Mouse (Mus musculus) MEL (cell line): ENCODE results near the gene Adprhl1. TPM values are rescaled to one million over a fixed set of nuclear protein-coding genes. Genes with fewer than 3 reads are reported as not detected.

ENCODE experiments used
- DNase-seq: peaks from one replicate; pipeline ENCODE4 v3.0.0; 2011; ENCODE audit warnings: low read depth, low spot score
- H3K27ac ChIP-seq: 2 replicates; pipeline ENCODE4 v1.5.1; 2012; ENCODE audit warnings: low read depth, mild to moderate bottlenecking, control low read depth, low read length, moderate library complexity; ENCODE audit not compliant: control insufficient read depth
- H3K27me3 ChIP-seq, 2 experiments: fragments of 150-350 bp in 1 of 2; sonication (generic) in 1 of 2; 2 replicates each; pipeline ENCODE4 v1.6.1; 2012; ENCODE audit warnings: low read length in 2 of 2, mild to moderate bottlenecking in 2 of 2, improper control_type of control experiment in 1 of 2, moderate library complexity in 1 of 2; ENCODE audit not compliant: insufficient read depth in 2 of 2, control insufficient read depth in 1 of 2
- H3K36me3 ChIP-seq, 2 experiments: 2 replicates each; pipeline ENCODE4 v1.6.1; 2012 to 2014; ENCODE audit warnings: low read length in 2 of 2, improper control_type of control experiment in 1 of 2, inconsistent platforms in 1 of 2, mild to moderate bottlenecking in 1 of 2; ENCODE audit not compliant: insufficient read depth in 2 of 2, control insufficient read depth in 1 of 2
- H3K4me1 ChIP-seq, 2 experiments: fragments of 150-350 bp in 1 of 2; sonication (generic) in 1 of 2; 2 replicates each; pipeline ENCODE4 v1.6.1; 2012; ENCODE audit warnings: low read length in 2 of 2, improper control_type of control experiment in 1 of 2, mild to moderate bottlenecking in 1 of 2; ENCODE audit not compliant: insufficient read depth in 2 of 2, control insufficient read depth in 1 of 2
- H3K4me3 ChIP-seq, 2 experiments: fragments of 150-350 bp in 1 of 2; sonication (generic) in 1 of 2; 2 replicates each; pipeline ENCODE4 v1.5.1; 2012; ENCODE audit warnings: low read depth in 2 of 2, low read length in 2 of 2, mild to moderate bottlenecking in 2 of 2, moderate library complexity in 2 of 2, control low read depth in 1 of 2, improper control_type of control experiment in 1 of 2; ENCODE audit not compliant: control insufficient read depth in 1 of 2, insufficient read depth in 1 of 2
- H3K79me2 ChIP-seq: 2 replicates; pipeline ENCODE4 v1.6.1; 2012; ENCODE audit warnings: mild to moderate bottlenecking, low read length, moderate library complexity; ENCODE audit not compliant: control insufficient read depth, poor library complexity, insufficient read depth
- H3K9ac ChIP-seq: 2 replicates; pipeline ENCODE4 v1.6.1; 2012; ENCODE audit warnings: low read depth, mild to moderate bottlenecking, control low read depth, low read length, moderate library complexity; ENCODE audit not compliant: control insufficient read depth, poor library complexity, severe bottlenecking
- H3K9me3 ChIP-seq: fragments of 150-350 bp; sonication (generic); replicated peaks from 2 replicates; pipeline ENCODE4 v1.6.1; 2012; ENCODE audit warnings: mild to moderate bottlenecking, low read length, improper control_type of control experiment, moderate library complexity; ENCODE audit not compliant: insufficient read depth
- BHLHE40 ChIP-seq: IDR thresholded peaks from 2 replicates; pipeline ENCODE4 v1.6.1; 2012; ENCODE audit warnings: low read depth, mild to moderate bottlenecking, inconsistent platforms, low read length, improper control_type of control experiment, borderline replicate concordance
- CHD1 ChIP-seq: IDR thresholded peaks from 2 replicates; pipeline ENCODE4 v1.6.1; 2012; ENCODE audit warnings: low read depth, mild to moderate bottlenecking, inconsistent platforms, low read length, improper control_type of control experiment
- CTCF ChIP-seq, 3 experiments: IDR thresholded peaks in 2 of 3; conservative IDR thresholded peaks in 1 of 3; 2 replicates each; pipeline ENCODE4 v1.5.1; 2011 to 2012; ENCODE audit warnings: low read length in 3 of 3, low read depth in 2 of 3, mild to moderate bottlenecking in 2 of 3, improper control_type of control experiment in 1 of 3, inconsistent platforms in 1 of 3, mixed read lengths in 1 of 3, moderate library complexity in 1 of 3; ENCODE audit not compliant: control insufficient read depth in 1 of 3, insufficient read depth in 1 of 3, poor library complexity in 1 of 3, severe bottlenecking in 1 of 3
- EP300 ChIP-seq, 2 experiments: IDR thresholded peaks; 2 replicates each; pipeline ENCODE4 v1.6.1; 2011; ENCODE audit warnings: improper control_type of control experiment in 2 of 2, low read length in 2 of 2, low read depth in 1 of 2, mild to moderate bottlenecking in 1 of 2
- ETS1 ChIP-seq: IDR thresholded peaks from 2 replicates; pipeline ENCODE4 v1.6.1; 2012; ENCODE audit warnings: low read depth, mild to moderate bottlenecking, inconsistent platforms, low read length, improper control_type of control experiment, moderate library complexity
- JUND ChIP-seq: IDR thresholded peaks from 2 replicates; pipeline ENCODE4 v1.6.1; 2011; ENCODE audit warnings: low read depth, mild to moderate bottlenecking, improper control_type of control experiment, low read length
- MAFK ChIP-seq: IDR thresholded peaks from 2 replicates; pipeline ENCODE4 v1.6.1; 2011; ENCODE audit warnings: low read depth, mild to moderate bottlenecking, low read length, improper control_type of control experiment, borderline replicate concordance
- MAZ ChIP-seq: IDR thresholded peaks from 2 replicates; pipeline ENCODE4 v1.6.1; 2012; ENCODE audit warnings: low read depth, mild to moderate bottlenecking, inconsistent platforms, low read length, improper control_type of control experiment
- MEF2A ChIP-seq: IDR thresholded peaks from 2 replicates; pipeline ENCODE4 v1.6.1; 2014; ENCODE audit warnings: low read depth, mild to moderate bottlenecking, inconsistent platforms, low read length, improper control_type of control experiment; ENCODE audit not compliant: poor library complexity, insufficient replicate concordance, severe bottlenecking; ENCODE audit errors: extremely low read depth
- MXI1 ChIP-seq: IDR thresholded peaks from 2 replicates; pipeline ENCODE4 v1.6.1; 2011; ENCODE audit warnings: mild to moderate bottlenecking, low read depth, low read length, improper control_type of control experiment
- MYB ChIP-seq: IDR thresholded peaks from 2 replicates; pipeline ENCODE4 v1.6.1; 2011; ENCODE audit warnings: mild to moderate bottlenecking, low read depth, low read length, improper control_type of control experiment
- NELFE ChIP-seq: IDR thresholded peaks from 2 replicates; pipeline ENCODE4 v1.6.1; 2011; ENCODE audit warnings: low read depth, low read length, improper control_type of control experiment
- NRF1 ChIP-seq: IDR thresholded peaks from 2 replicates; pipeline ENCODE4 v1.6.1; 2014; ENCODE audit warnings: low read depth, mild to moderate bottlenecking, inconsistent platforms, low read length, improper control_type of control experiment, moderate library complexity; ENCODE audit not compliant: poor library complexity, insufficient read depth, severe bottlenecking
- POLR2AphosphoS2 ChIP-seq: IDR thresholded peaks from 2 replicates; pipeline ENCODE4 v1.6.1; 2011; ENCODE audit warnings: low read length, improper control_type of control experiment
- RAD21 ChIP-seq: IDR thresholded peaks from 2 replicates; pipeline ENCODE4 v1.6.1; 2011; ENCODE audit warnings: mild to moderate bottlenecking, low read depth, low read length, improper control_type of control experiment
- TAL1 ChIP-seq: IDR thresholded peaks from 2 replicates; pipeline ENCODE4 v1.6.1; 2012; ENCODE audit warnings: mild to moderate bottlenecking, inconsistent platforms, low read length, moderate library complexity, mixed read lengths
- TCF12 ChIP-seq: IDR thresholded peaks from 2 replicates; pipeline ENCODE4 v1.6.1; 2014; ENCODE audit warnings: low read depth, mild to moderate bottlenecking, inconsistent platforms, low read length, improper control_type of control experiment, moderate library complexity
- UBTF ChIP-seq: IDR thresholded peaks from 2 replicates; pipeline ENCODE4 v1.6.1; 2012; ENCODE audit warnings: low read depth, mild to moderate bottlenecking, inconsistent platforms, low read length, improper control_type of control experiment, moderate library complexity, borderline replicate concordance; ENCODE audit not compliant: insufficient read depth
- USF1 ChIP-seq: IDR thresholded peaks from 2 replicates; pipeline ENCODE4 v1.6.1; 2014; ENCODE audit warnings: low read depth, mild to moderate bottlenecking, inconsistent platforms, low read length, improper control_type of control experiment, moderate library complexity
- USF2 ChIP-seq, 2 experiments: IDR thresholded peaks; 2 replicates each; pipeline ENCODE4 v1.6.1; 2011 to 2012; ENCODE audit warnings: improper control_type of control experiment in 2 of 2, low read length in 2 of 2, borderline replicate concordance in 1 of 2, inconsistent platforms in 1 of 2, low read depth in 1 of 2, mild to moderate bottlenecking in 1 of 2; ENCODE audit not compliant: insufficient read depth in 1 of 2
- ZC3H11A ChIP-seq: IDR thresholded peaks from 2 replicates; pipeline ENCODE4 v1.6.1; 2012; ENCODE audit warnings: low read depth, mild to moderate bottlenecking, inconsistent platforms, low read length, improper control_type of control experiment
- ZMIZ1 ChIP-seq: IDR thresholded peaks from 2 replicates; pipeline ENCODE4 v1.6.1; 2012; ENCODE audit warnings: low read depth, mild to moderate bottlenecking, inconsistent platforms, low read length, improper control_type of control experiment, moderate library complexity
- ZNF384 ChIP-seq: IDR thresholded peaks from 2 replicates; pipeline ENCODE4 v1.6.1; 2012; ENCODE audit warnings: low read depth, mild to moderate bottlenecking, inconsistent platforms, low read length, improper control_type of control experiment
- polyA plus RNA-seq, 2 experiments: library from polyadenylated mRNA; stranded (reverse) in 1 of 2; unstranded in 1 of 2; fragments of >175 nt in 1 of 2; fragments of >200 nt in 1 of 2; gene quantifications; 2 replicates each; pipeline versions ENCODE4 v1.2.1 to v1.2.4; 2012; ENCODE audit warnings: low replicate concordance in 2 of 2, low read depth in 1 of 2; ENCODE audit not compliant: insufficient read length in 2 of 2, insufficient read depth in 1 of 2, missing spikeins in 1 of 2
- total RNA-seq: library from RNA; depleted of rRNA; stranded (reverse); fragments of 300-350 nt; gene quantifications from 2 replicates; pipeline ENCODE4 v1.2.3, GENCODE M21; 2012

The Adprhl1 gene
- total and polyA plus RNA-seq, 3 experiments, result not detected

GRCm38 (mm10) chr8:13188052-13188555 lies 65.9 kb downstream of the Adprhl1 start:
- Histone ChIP-seq H3K27me3 (no peaks in the 10 kb centered on the region), H3K9ac (no peak overlapping the region), H3K36me3 (no peaks in the 10 kb centered on the region), H3K27ac (no peak overlapping the region)
- TF ChIP-seq EP300 (IDR thresholded peaks at IDR 0.05; ENCODE audit: low read depth in 1 of 2, low read length in 2 of 2), result no peak
- TF ChIP-seq BHLHE40, result no peak
- no peak for TF ChIP-seq JUND
- no peak for TF ChIP-seq ZC3H11A
- TF ChIP-seq, all 39 proteins: peak for 0
- DNase-seq, result no peak
- Histone ChIP-seq H3K4me3 (no peak overlapping the region), H3K4me1 (no peaks in the 10 kb centered on the region), H3K9me3 (no peaks in the 10 kb centered on the region), H3K79me2 (no peaks in the 10 kb centered on the region)

GRCm38 (mm10) chr8:13187638-13188037 lies 66.3 kb downstream of the Adprhl1 start:
- H3K4me3 ChIP-seq, result no peak overlapping the region
- TF ChIP-seq UBTF (no peak), ZMIZ1 (no peak), ZC3H11A (no peak), MEF2A (no peak), ZNF384 (no peak), NRF1 (no peak), EP300 (IDR thresholded peaks at IDR 0.05; ENCODE audit: low read depth in 1 of 2, low read length in 2 of 2) (no peak), RAD21 (no peak), TCF12 (no peak)
- no peak for DNase-seq
- H3K36me3 ChIP-seq, result no peaks in the 10 kb centered on the region
- no peak overlapping the region for H3K9ac ChIP-seq
- H3K27ac ChIP-seq, result no peak overlapping the region
- no peaks in the 10 kb centered on the region for H3K79me2 ChIP-seq
- no peaks in the 10 kb centered on the region for H3K27me3 ChIP-seq
- H3K9me3 ChIP-seq, result no peaks in the 10 kb centered on the region
- H3K4me1 ChIP-seq, result no peaks in the 10 kb centered on the region

DNA sequence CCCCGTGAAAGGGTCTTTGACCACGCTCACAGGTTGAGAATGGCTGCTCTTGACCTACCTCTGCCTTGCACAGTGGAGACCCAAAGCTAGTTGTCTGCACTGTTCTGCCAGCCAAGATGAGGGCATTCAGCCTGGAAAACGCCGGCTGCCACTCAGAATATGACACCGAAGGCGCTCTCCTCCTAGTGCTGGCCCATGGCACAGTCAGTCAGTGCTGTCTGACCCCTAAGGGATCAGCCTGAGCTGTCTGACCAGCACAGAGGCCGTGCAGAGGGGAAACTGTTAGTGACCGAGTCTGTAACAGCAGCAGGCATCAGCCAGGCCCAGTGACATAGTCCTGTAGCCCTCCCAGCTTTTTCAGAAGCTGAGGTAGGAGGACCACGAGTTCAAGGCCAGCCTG lies 66.7 kb downstream of the Adprhl1 start:
- no peaks in the 10 kb centered on the region for H3K36me3 ChIP-seq
- no peaks in the 10 kb centered on the region for H3K4me1 ChIP-seq
- no peak for DNase-seq
- no peaks in the 10 kb centered on the region for H3K79me2 ChIP-seq
- H3K4me3 ChIP-seq, result no peak overlapping the region
- no peaks in the 10 kb centered on the region for H3K9me3 ChIP-seq
- TF ChIP-seq TCF12, result no peak
- no peak for TF ChIP-seq MYB
- TF ChIP-seq USF1, result no peak
- no peak for TF ChIP-seq UBTF
- TF ChIP-seq USF2 (IDR thresholded peaks at IDR 0.05; ENCODE audit: borderline replicate concordance in 1 of 2, insufficient read depth in 1 of 2, low read depth in 1 of 2, low read length in 2 of 2), result no peak
- no peak for TF ChIP-seq MAFK
- TF ChIP-seq ETS1, result no peak
- no peak for TF ChIP-seq BHLHE40
- TF ChIP-seq MXI1, result no peak
- no peak for TF ChIP-seq CTCF (IDR thresholded peaks at IDR 0.05 in 2 of 3, conservative IDR thresholded peaks at IDR 0.05 in 1 of 3; ENCODE audit: control insufficient read depth in 1 of 3, insufficient read depth in 1 of 3, low read depth in 2 of 3, low read length in 3 of 3, poor library complexity in 1 of 3, severe bottlenecking in 1 of 3)
- TF ChIP-seq POLR2AphosphoS2, result no peak
- TF ChIP-seq NELFE, result no peak
- TF ChIP-seq MAZ, result no peak
- no peak for TF ChIP-seq ZC3H11A
- TF ChIP-seq EP300 (IDR thresholded peaks at IDR 0.05; ENCODE audit: low read depth in 1 of 2, low read length in 2 of 2), result no peak
- no peak for TF ChIP-seq TAL1
- no peak for TF ChIP-seq CHD1
- TF ChIP-seq, all 39 proteins: peak for 0
- no peaks in the 10 kb centered on the region for H3K27me3 ChIP-seq
- no peak overlapping the region for H3K27ac ChIP-seq
- H3K9ac ChIP-seq, result no peak overlapping the region
